Mouse (Mus musculus) stomach, embryonic 16.5 days (tissue): ENCODE results near the gene Hsd11b2. TPM values are rescaled to one million over a fixed set of nuclear protein-coding genes. Genes with fewer than 3 reads are reported as not detected.

Experiments used
- ATAC-seq: fragments of 200-750 bp; cut with Nextera tagmentation; 2 replicates; pipeline ENCODE4 v1.8.0; 2017; ENCODE audit warnings: moderate number of reproducible peaks, moderate TSS enrichment; ENCODE audit not compliant: insufficient read depth, low FRiP score
- H3K27ac ChIP-seq: fragments of 300-500 bp; sonication (generic); 2 replicates; pipeline ENCODE4 v1.5.1; 2014; ENCODE audit warnings: low read length
- H3K27me3 ChIP-seq: fragments of 300-500 bp; sonication (generic); 2 replicates; pipeline ENCODE4 v1.6.1; 2014; ENCODE audit warnings: low read length, control low read depth, mixed read lengths; ENCODE audit not compliant: control insufficient read depth, insufficient read depth
- H3K36me3 ChIP-seq: fragments of 300-500 bp; sonication (generic); 2 replicates; pipeline ENCODE4 v1.6.1; 2014; ENCODE audit warnings: low read length; ENCODE audit not compliant: control insufficient read depth, insufficient read depth
- H3K4me1 ChIP-seq: fragments of 300-500 bp; sonication (generic); 2 replicates; pipeline ENCODE4 v1.6.1; 2014; ENCODE audit warnings: low read length, control low read depth, mixed read lengths; ENCODE audit not compliant: control insufficient read depth, insufficient read depth
- H3K4me2 ChIP-seq: fragments of 300-500 bp; sonication (generic); 2 replicates; pipeline ENCODE4 v1.6.1; 2014; ENCODE audit warnings: low read depth, low read length, mixed read lengths
- H3K4me3 ChIP-seq: fragments of 300-500 bp; sonication (generic); replicated peaks from 2 replicates; pipeline ENCODE4 v1.5.1; 2014; ENCODE audit warnings: mild to moderate bottlenecking, low read length
- H3K9ac ChIP-seq: fragments of 300-500 bp; sonication (generic); 2 replicates; pipeline ENCODE4 v1.6.1; 2014; ENCODE audit warnings: low read length
- H3K9me3 ChIP-seq: fragments of 300-500 bp; sonication (generic); replicated peaks from 2 replicates; pipeline ENCODE4 v1.6.1; 2016; ENCODE audit warnings: low read length, control low read depth; ENCODE audit not compliant: control insufficient read depth
- WGBS: fragments of 180-500 bp; shearing (Covaris S2); extraction: QIAGEN DNeasy Blood & Tissue Kit; methylation state at CpG from one replicate; pipeline ENCODE4 v1.1.7; 2014; 5-methylcytosine and 5-hydroxymethylcytosine counted together
- polyA plus RNA-seq: library from polyadenylated mRNA; unstranded; fragments of >200 nt; fragmentation: Nextera tagmentation; extraction: Ambion mirVana; gene quantifications from 2 replicates; pipeline ENCODE4 v1.2.1, GENCODE M21; 2015

Hsd11b2 gene
- polyA plus RNA-seq, 1 experiment from 2014 or later, result 2.5 TPM

GRCm38 (mm10) chr8:105514656-105515055, 3.9 kb upstream of the Hsd11b2 start:
- no peaks in the 10 kb centered on the region for H3K36me3 ChIP-seq
- H3K27ac ChIP-seq, result no peak overlapping the region
- peaks cover 29% of the 10 kb centered on the region for H3K4me1 ChIP-seq
- H3K9me3 ChIP-seq, result no peaks in the 10 kb centered on the region
- no peak overlapping the region for H3K4me2 ChIP-seq
- 71% methylated on average over 5 of the region's 5 CpGs for WGBS
- H3K4me3 ChIP-seq, result no peak overlapping the region
- H3K9ac ChIP-seq, result no peak overlapping the region
- no peaks in the 10 kb centered on the region; the same call in 1 of the 2 replicates for H3K27me3 ChIP-seq
- ATAC-seq, result no peak

- Histone ChIP-seq H3K4me2 (peak overlapping the region; percentile 36), H3K4me3 (no peak overlapping the region), H3K36me3 (no peaks in the 10 kb centered on the region), H3K9ac (peak overlapping the region; percentile 26; the same call in 1 of the 2 replicates), H3K27ac (no peak overlapping the region), H3K4me1 (peaks cover 25% of the 10 kb centered on the region), H3K27me3 (no peaks in the 10 kb centered on the region; the same call in 1 of the 2 replicates), H3K9me3 (no peaks in the 10 kb centered on the region)
- peak; percentile 27; the same call in 1 of the 2 replicates for ATAC-seq
- WGBS, result 14% methylated on average over 12 of the region's 12 CpGs
These were observed 2.4 kb upstream of the Hsd11b2 start for GRCm38 (mm10) chr8:105516018-105516645.

GRCm38 (mm10) chr8:105517346-105517745, 1.2 kb upstream of the Hsd11b2 start:
- WGBS, result 32% methylated on average over 8 of the region's 8 CpGs
- H3K4me3 ChIP-seq, result no peak overlapping the region
- H3K4me2 ChIP-seq, result no peak overlapping the region
- H3K36me3 ChIP-seq, result no peaks in the 10 kb centered on the region
- H3K9ac ChIP-seq, result no peak overlapping the region
- no peak overlapping the region for H3K27ac ChIP-seq
- H3K4me1 ChIP-seq, result peaks cover 25% of the 10 kb centered on the region
- ATAC-seq, result no peak
- H3K9me3 ChIP-seq, result no peaks in the 10 kb centered on the region
- no peaks in the 10 kb centered on the region; the same call in 1 of the 2 replicates for H3K27me3 ChIP-seq

- no peak for ATAC-seq
- Histone ChIP-seq H3K9me3 (no peaks in the 10 kb centered on the region), H3K4me1 (peaks cover 31% of the 10 kb centered on the region), H3K36me3 (no peaks in the 10 kb centered on the region), H3K4me3 (peak overlapping the region; percentile 53), H3K4me2 (peak overlapping the region; percentile 99; the same call in 1 of the 2 replicates), H3K9ac (no peak overlapping the region), H3K27ac (no peak overlapping the region), H3K27me3 (no peaks in the 10 kb centered on the region; the same call in 1 of the 2 replicates)
- 12% methylated on average over 2 of the region's 2 CpGs for WGBS
These were observed 1.0 kb downstream of the Hsd11b2 start for GRCm38 (mm10) chr8:105519591-105519990.

- no peaks in the 10 kb centered on the region for H3K36me3 ChIP-seq
- H3K4me2 ChIP-seq, result no peak overlapping the region
- no peak overlapping the region for H3K4me3 ChIP-seq
- H3K27me3 ChIP-seq, result no peaks in the 10 kb centered on the region; the same call in 1 of the 2 replicates
- H3K4me1 ChIP-seq, result peaks cover 31% of the 10 kb centered on the region
- 44% methylated on average over 5 of the region's 5 CpGs for WGBS
- no peak overlapping the region for H3K9ac ChIP-seq
- H3K27ac ChIP-seq, result no peak overlapping the region
- ATAC-seq, result no peak
- H3K9me3 ChIP-seq, result no peaks in the 10 kb centered on the region
These were observed 2.0 kb downstream of the Hsd11b2 start for GRCm38 (mm10) chr8:105520521-105520920.

GRCm38 (mm10) chr8:105521061-105521460, 2.5 kb downstream of the Hsd11b2 start:
- no peak overlapping the region for H3K4me2 ChIP-seq
- peaks cover 26% of the 10 kb centered on the region for H3K4me1 ChIP-seq
- no peak overlapping the region for H3K4me3 ChIP-seq
- no peak overlapping the region for H3K9ac ChIP-seq
- ATAC-seq, result no peak
- WGBS, result 11% methylated on average over 3 of the region's 3 CpGs
- no peaks in the 10 kb centered on the region for H3K36me3 ChIP-seq
- H3K27ac ChIP-seq, result no peak overlapping the region
- H3K9me3 ChIP-seq, result no peaks in the 10 kb centered on the region
- no peaks in the 10 kb centered on the region; the same call in 1 of the 2 replicates for H3K27me3 ChIP-seq

GRCm38 (mm10) chr8:105521995-105522769, 3.6 kb downstream of the Hsd11b2 start:
- Histone ChIP-seq H3K27me3 (no peaks in the 10 kb centered on the region), H3K27ac (no peak overlapping the region), H3K9me3 (no peaks in the 10 kb centered on the region), H3K4me2 (no peak overlapping the region), H3K36me3 (no peaks in the 10 kb centered on the region), H3K4me3 (no peak overlapping the region), H3K9ac (no peak overlapping the region), H3K4me1 (peaks cover 19% of the 10 kb centered on the region)
- no peak for ATAC-seq
- 73% methylated on average over 21 of the region's 21 CpGs for WGBS

- WGBS, result 41% methylated on average over 9 of the region's 9 CpGs
- ATAC-seq, result no peak
- H3K36me3 ChIP-seq, result no peaks in the 10 kb centered on the region
- H3K4me3 ChIP-seq, result no peak overlapping the region
- peaks cover 19% of the 10 kb centered on the region for H3K4me1 ChIP-seq
- H3K9me3 ChIP-seq, result no peaks in the 10 kb centered on the region
- 0 out of 2 replicates have a peak overlapping the region, but pooled peaks have one; percentile 9 for H3K9ac ChIP-seq
- no peak overlapping the region for H3K4me2 ChIP-seq
- H3K27ac ChIP-seq, result no peak overlapping the region
- no peaks in the 10 kb centered on the region for H3K27me3 ChIP-seq
These were observed 4.3 kb downstream of the Hsd11b2 start for GRCm38 (mm10) chr8:105522890-105523289.

- Histone ChIP-seq H3K27ac (no peak overlapping the region), H3K4me3 (no peak overlapping the region), H3K4me2 (no peak overlapping the region), H3K36me3 (no peaks in the 10 kb centered on the region), H3K27me3 (no peaks in the 10 kb centered on the region), H3K9me3 (no peaks in the 10 kb centered on the region), H3K4me1 (peaks cover 6% of the 10 kb centered on the region; the same call in 1 of the 2 replicates), H3K9ac (no peak overlapping the region)
- no peak for ATAC-seq
- 70% methylated on average over 2 of the region's 2 CpGs for WGBS
These were observed 8.6 kb downstream of the Hsd11b2 start for GRCm38 (mm10) chr8:105527110-105527509.
